Mouse (Mus musculus) brown adipose tissue, adult 24 weeks (tissue): Measurements from ENCODE around the gene Pcdh17. TPM values are rescaled to one million over a fixed set of nuclear protein-coding genes. Genes with fewer than 3 reads are reported as not detected.

Experiments
- H3K27ac ChIP-seq: fragments of 200-500 bp; replicated peaks from 2 replicates; pipeline ENCODE4 v1.5.1; 2012; ENCODE audit warnings: low read depth, mild to moderate bottlenecking, low read length
- H3K4me1 ChIP-seq: fragments of 200-500 bp; 2 replicates; pipeline ENCODE4 v1.6.1; 2012; ENCODE audit warnings: low read length, mixed read lengths; ENCODE audit not compliant: control insufficient read depth, insufficient read depth, insufficient read length
- H3K4me3 ChIP-seq: fragments of 200-500 bp; 2 replicates; pipeline ENCODE4 v1.5.1; 2012; ENCODE audit warnings: low read depth, mild to moderate bottlenecking, low read length, moderate library complexity; ENCODE audit not compliant: insufficient read depth
- polyA plus RNA-seq: library from polyadenylated mRNA; stranded (reverse); fragments of >200 nt; gene quantifications from 2 replicates; pipeline ENCODE4 v1.2.4, GENCODE M21; 2012; ENCODE audit not compliant: missing spikeins, insufficient read depth, insufficient read length

The Pcdh17 gene
- polyA plus RNA-seq = 0.42 and 0.48 TPM in 2 replicates

GRCm38 (mm10) chr14:84443288-84443686 lies at the start of gene Pcdh17:
Gene Pcdh17 (plus strand): TSS chr14:84443563.
- Histone ChIP-seq H3K4me1 (no peaks in the 10 kb centered on the region), H3K4me3 (peak within 1 kb of the TSS; percentile 78), H3K27ac (no peak within 1 kb of the TSS)

GRCm38 (mm10) chr14:84397137-84397536 lies 46.2 kb upstream of the Pcdh17 start:
- Histone ChIP-seq H3K27ac (no peak overlapping the region), H3K4me1 (no peaks in the 10 kb centered on the region), H3K4me3 (no peak overlapping the region)

DNA sequence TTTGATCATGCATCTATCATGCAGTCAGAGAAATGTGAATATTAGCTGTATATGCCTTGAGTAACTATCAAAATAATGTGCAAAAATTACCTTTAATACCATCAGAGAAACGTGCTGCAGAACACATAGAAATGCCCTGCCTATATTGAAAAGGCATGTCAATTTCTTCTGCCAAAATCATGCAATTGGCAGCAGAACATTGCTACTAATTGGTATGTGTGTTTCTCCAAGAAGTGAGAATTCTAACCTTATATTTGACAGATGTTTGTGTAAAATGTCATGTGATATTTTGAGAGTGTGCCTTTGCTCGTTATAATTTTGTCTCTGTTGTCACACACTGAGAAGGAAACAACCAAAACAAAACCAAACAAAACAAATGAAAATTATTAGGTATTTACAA lies 18.6 kb upstream of the Pcdh17 start:
- no peaks in the 10 kb centered on the region for H3K4me1 ChIP-seq
- H3K4me3 ChIP-seq = no peak overlapping the region
- no peak overlapping the region for H3K27ac ChIP-seq

- no peaks in the 10 kb centered on the region for H3K4me1 ChIP-seq
- no peak overlapping the region for H3K27ac ChIP-seq
- no peak overlapping the region for H3K4me3 ChIP-seq
Measured at GRCm38 (mm10) chr14:84426616-84427015, 16.7 kb upstream of the Pcdh17 start.

DNA sequence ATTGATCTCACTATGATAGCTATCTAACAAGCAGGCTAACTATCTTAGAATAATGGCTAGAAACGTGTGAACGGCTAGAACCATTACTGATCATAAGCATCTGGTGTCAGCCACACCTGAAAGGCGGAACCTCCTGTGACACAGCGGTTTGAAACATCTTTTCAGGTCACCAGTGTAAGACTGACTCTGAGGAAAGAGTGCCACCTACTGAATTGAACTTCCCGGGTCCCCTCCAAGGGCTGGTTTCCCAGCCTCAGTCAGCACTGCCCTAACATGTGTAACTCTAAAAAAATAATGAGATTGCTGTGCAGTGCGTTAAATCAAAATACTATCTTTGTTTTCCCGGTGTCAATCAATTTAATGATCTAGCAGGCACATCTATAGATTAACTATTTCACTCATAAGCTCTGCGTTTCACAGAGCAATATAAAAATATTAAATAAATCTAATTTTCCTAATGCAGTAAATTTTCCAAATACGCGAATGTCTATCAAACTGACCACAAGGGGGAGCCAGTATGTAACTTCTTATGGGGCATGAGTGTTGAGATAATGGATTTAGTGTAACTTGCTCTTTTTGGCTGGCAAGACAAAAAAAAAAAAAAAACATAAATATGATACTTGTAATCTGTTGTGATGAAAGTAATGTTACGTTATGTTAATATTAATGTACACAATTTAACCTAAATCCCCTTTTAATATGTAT lies 5.1 kb upstream of the Pcdh17 start:
- no peak overlapping the region for H3K4me3 ChIP-seq
- no peaks in the 10 kb centered on the region for H3K4me1 ChIP-seq
- no peak overlapping the region for H3K27ac ChIP-seq

DNA sequence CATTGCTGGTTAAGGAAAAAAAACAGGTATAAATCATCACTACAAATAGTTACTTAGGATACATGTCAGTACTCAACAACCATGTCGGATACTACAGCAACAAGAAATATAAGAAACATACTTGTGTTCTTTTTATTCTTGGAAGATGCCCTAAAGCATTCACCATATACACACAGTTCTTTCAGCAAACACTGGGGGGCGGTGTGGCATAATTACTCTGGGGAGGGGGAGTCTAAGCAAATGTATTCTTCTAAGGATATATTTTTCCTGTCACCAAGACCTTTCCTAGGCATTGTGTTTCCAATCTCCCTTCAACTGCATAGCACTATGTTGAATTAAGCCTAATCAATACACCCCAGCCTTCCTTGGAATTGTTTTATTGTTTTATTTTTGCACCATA lies 2.5 kb upstream of the Pcdh17 start:
- Histone ChIP-seq H3K4me1 (no peaks in the 10 kb centered on the region), H3K27ac (no peak overlapping the region), H3K4me3 (no peak overlapping the region)

DNA sequence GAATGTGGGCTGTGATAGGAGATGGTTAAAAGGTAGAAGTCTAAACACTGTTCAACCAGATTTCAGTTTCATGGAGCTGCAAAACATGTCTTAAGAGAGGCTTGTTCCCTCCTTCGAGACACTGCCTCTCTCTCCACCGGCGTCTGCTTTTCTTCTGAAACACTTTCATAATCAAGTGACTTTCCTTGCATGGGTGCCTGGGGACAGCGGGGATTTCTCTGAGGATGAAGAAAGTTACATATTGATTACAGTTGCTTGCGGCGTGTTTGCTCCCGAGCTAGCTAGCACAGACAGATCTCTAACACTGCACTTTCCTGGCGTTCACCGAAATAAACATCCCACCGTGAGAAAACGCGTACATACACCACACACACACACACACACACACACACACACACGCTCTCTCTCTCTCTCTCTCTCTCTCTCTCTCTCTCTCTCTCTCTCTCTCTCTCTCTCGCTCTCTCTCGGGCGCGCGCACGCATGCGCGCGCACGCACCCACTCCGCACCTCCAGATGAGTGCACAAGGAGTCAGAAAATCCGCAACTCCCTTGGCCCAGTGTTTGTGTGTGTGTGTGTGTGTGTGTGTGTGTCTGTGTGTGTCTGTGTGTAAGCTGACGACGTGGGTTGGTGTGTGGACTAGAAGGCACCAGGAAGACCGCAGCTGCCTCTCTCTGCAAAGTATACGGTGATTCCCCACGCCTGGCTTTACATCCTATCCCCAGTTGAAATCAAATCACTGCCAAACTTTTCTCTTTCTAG lies 655 bp upstream of the Pcdh17 start:
- H3K4me3 ChIP-seq = peak overlapping the region; percentile 78
- no peaks in the 10 kb centered on the region for H3K4me1 ChIP-seq
- no peak overlapping the region for H3K27ac ChIP-seq

GRCm38 (mm10) chr14:84443761-84444160 lies 398 bp downstream of the Pcdh17 start:
- H3K27ac ChIP-seq = no peak overlapping the region
- H3K4me3 ChIP-seq = peak overlapping the region; percentile 78
- no peaks in the 10 kb centered on the region for H3K4me1 ChIP-seq

- Histone ChIP-seq H3K4me3 (peak overlapping the region; percentile 78), H3K4me1 (no peaks in the 10 kb centered on the region), H3K27ac (no peak overlapping the region)
Measured at GRCm38 (mm10) chr14:84444276-84444662, 906 bp downstream of the Pcdh17 start.

DNA sequence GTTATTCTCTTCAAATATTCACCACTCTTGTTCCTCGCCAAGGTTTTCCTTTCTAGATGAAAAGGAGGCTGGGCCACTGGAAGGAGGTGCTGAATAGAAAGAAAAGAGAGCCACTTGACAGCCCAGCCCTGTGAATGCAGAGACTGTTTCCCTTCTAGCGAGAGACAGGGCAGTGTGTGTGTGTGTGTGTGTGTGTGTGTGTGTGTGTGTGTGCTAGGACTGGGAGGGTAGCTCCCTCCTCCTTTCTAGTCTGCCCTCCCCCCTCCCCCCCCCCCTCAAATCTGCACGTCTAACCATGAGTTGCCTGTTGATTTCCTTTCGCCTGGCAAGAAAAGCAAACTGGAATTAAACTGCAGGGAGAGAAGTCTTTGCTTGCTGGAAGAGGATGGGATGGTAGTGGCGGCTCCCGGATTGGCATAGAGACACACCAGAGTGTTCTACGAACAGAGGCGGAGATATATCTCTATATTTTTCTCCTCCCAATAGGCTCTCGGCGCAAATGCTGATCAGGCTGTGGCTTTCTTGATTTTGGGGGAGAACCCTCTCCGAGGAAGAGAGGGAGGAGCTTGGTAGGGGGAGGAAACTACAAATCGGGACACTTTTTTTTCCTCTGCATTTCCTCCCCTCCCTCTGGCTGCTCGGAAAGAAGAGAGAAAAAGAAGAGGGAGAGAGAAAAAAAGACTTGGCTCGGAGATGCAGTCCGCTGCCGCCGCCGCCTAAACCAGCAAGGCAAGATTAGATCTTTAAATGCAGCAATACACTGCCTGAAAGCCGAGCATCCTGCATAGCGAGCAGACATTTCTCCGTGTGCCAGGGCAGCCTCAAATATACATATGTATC lies 1.5 kb downstream of the Pcdh17 start:
- Histone ChIP-seq H3K4me3 (peak overlapping the region; percentile 78), H3K4me1 (no peaks in the 10 kb centered on the region), H3K27ac (no peak overlapping the region)

GRCm38 (mm10) chr14:84445503-84446410 lies 2.4 kb downstream of the Pcdh17 start:
- Histone ChIP-seq H3K4me1 (no peaks in the 10 kb centered on the region), H3K27ac (no peak overlapping the region), H3K4me3 (peak overlapping the region; percentile 78)

- Histone ChIP-seq H3K27ac (no peak overlapping the region), H3K4me3 (peak overlapping the region; percentile 78), H3K4me1 (no peaks in the 10 kb centered on the region)
Measured at GRCm38 (mm10) chr14:84446411-84446915, 3.1 kb downstream of the Pcdh17 start.

DNA sequence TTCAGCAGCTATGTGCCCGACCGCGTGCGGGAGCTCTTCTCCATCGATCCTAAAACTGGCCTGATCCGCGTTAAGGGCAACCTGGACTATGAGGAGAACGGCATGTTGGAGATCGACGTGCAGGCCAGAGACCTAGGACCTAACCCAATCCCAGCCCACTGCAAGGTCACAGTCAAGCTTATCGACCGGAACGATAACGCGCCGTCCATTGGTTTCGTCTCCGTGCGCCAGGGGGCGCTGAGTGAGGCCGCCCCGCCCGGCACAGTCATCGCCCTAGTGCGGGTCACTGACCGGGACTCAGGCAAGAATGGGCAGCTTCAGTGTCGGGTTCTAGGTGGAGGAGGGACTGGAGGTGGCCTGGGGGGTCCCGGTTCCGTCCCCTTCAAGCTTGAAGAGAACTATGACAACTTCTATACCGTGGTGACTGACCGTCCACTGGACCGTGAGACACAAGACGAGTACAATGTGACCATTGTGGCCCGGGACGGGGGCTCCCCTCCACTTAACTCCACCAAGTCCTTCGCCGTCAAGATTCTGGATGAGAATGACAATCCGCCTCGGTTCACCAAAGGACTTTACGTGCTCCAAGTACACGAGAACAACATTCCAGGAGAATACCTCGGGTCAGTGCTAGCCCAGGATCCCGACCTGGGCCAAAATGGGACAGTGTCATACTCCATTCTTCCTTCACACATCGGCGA lies 3.7 kb downstream of the Pcdh17 start:
- peak overlapping the region; percentile 78 for H3K4me3 ChIP-seq
- peak overlapping the region; percentile 29; the same call in 1 of the 2 replicates for H3K27ac ChIP-seq

More for the DNA sequence above, 3.7 kb downstream of the Pcdh17 start:
- no peaks in the 10 kb centered on the region for H3K4me1 ChIP-seq
